Mouse (Mus musculus) heart, embryonic 16.5 days (tissue): Measurements from ENCODE around the gene Ifna13. TPM values are rescaled to one million over a fixed set of nuclear protein-coding genes. Genes with fewer than 3 reads are reported as not detected.

Source experiments
- ATAC-seq: fragments of 200-750 bp; cut with Nextera tagmentation; replicated peaks from 2 replicates; pipeline ENCODE4 v1.8.0; 2017; ENCODE audit warnings: moderate number of reproducible peaks; ENCODE audit not compliant: insufficient read depth, low FRiP score; ENCODE audit errors: extremely low read depth
- H3K27ac ChIP-seq: fragments of 300-500 bp; sonication (generic); 2 replicates; pipeline ENCODE4 v1.5.1; 2014; ENCODE audit warnings: mild to moderate bottlenecking, low read length, control low read depth, moderate library complexity
- H3K27me3 ChIP-seq: fragments of 300-500 bp; sonication (generic); 2 replicates; pipeline ENCODE4 v1.6.1; 2014; ENCODE audit warnings: low read length, mixed read lengths; ENCODE audit not compliant: control insufficient read depth, insufficient read depth
- H3K36me3 ChIP-seq: fragments of 300-500 bp; sonication (generic); 2 replicates; pipeline ENCODE4 v1.6.1; 2014; ENCODE audit not compliant: control insufficient read depth, insufficient read depth
- H3K4me1 ChIP-seq: fragments of 300-500 bp; sonication (generic); 2 replicates; pipeline ENCODE4 v1.6.1; 2014; ENCODE audit warnings: low read length, mixed read lengths; ENCODE audit not compliant: control insufficient read depth, insufficient read depth
- H3K4me2 ChIP-seq: fragments of 300-500 bp; sonication (generic); 2 replicates; pipeline ENCODE4 v1.6.1; 2014; ENCODE audit warnings: low read depth, mild to moderate bottlenecking, control low read depth, low read length
- H3K4me3 ChIP-seq: fragments of 300-500 bp; sonication (generic); 2 replicates; pipeline ENCODE4 v1.5.1; 2014; ENCODE audit warnings: mild to moderate bottlenecking, control low read depth, low read length
- H3K9ac ChIP-seq: fragments of 300-500 bp; sonication (generic); 2 replicates; pipeline ENCODE4 v1.6.1; 2014; ENCODE audit warnings: low read length, control low read depth
- H3K9me3 ChIP-seq: fragments of 300-500 bp; sonication (generic); replicated peaks from 2 replicates; pipeline ENCODE4 v1.6.1; 2016; ENCODE audit warnings: low read length; ENCODE audit not compliant: control insufficient read depth
- WGBS: fragments of 180-500 bp; shearing (Covaris S2); extraction: QIAGEN DNeasy Blood & Tissue Kit; methylation state at CpG from one replicate; pipeline ENCODE4 v1.1.7; 2014; 5-methylcytosine and 5-hydroxymethylcytosine counted together
- polyA plus RNA-seq: library from polyadenylated mRNA; unstranded; fragments of >200 nt; fragmentation: Nextera tagmentation; extraction: Ambion mirVana; gene quantifications from 2 replicates; pipeline ENCODE4 v1.2.1, GENCODE M21; 2015

Gene Ifna13
- polyA plus RNA-seq, 1 experiment from 2014 or later: not detected

GRCm38 (mm10) chr4:88653644-88654043 is 9.4 kb upstream of the Ifna13 start:
- WGBS: 79% methylated on average over 3 of the region's 3 CpGs
- Histone ChIP-seq H3K4me3 (no peak overlapping the region), H3K36me3 (no peaks in the 10 kb centered on the region), H3K9ac (no peak overlapping the region), H3K4me1 (no peaks in the 10 kb centered on the region), H3K9me3 (no peaks in the 10 kb centered on the region), H3K27me3 (no peaks in the 10 kb centered on the region), H3K4me2 (no peak overlapping the region), H3K27ac (no peak overlapping the region)
- ATAC-seq: no peak

- H3K27ac ChIP-seq: no peak overlapping the region
- WGBS: 39% methylated on average over 2 of the region's 2 CpGs
- H3K27me3 ChIP-seq: no peaks in the 10 kb centered on the region
- H3K4me1 ChIP-seq: no peaks in the 10 kb centered on the region
- no peak overlapping the region for H3K9ac ChIP-seq
- H3K9me3 ChIP-seq: no peaks in the 10 kb centered on the region
- no peak overlapping the region for H3K4me3 ChIP-seq
- no peaks in the 10 kb centered on the region for H3K36me3 ChIP-seq
- no peak overlapping the region for H3K4me2 ChIP-seq
- ATAC-seq: no peak
Measured at GRCm38 (mm10) chr4:88642526-88642925, 1.7 kb downstream of the Ifna13 start.

- H3K4me3 ChIP-seq: peak overlapping the region; percentile 58
- H3K36me3 ChIP-seq: no peaks in the 10 kb centered on the region
- WGBS: 19% methylated on average over 11 of the region's 11 CpGs
- no peaks in the 10 kb centered on the region for H3K9me3 ChIP-seq
- peak; percentile 89 for ATAC-seq
- no peaks in the 10 kb centered on the region for H3K4me1 ChIP-seq
- H3K4me2 ChIP-seq: peak overlapping the region; percentile 61
- H3K9ac ChIP-seq: peak overlapping the region; percentile 59
- no peak overlapping the region for H3K27ac ChIP-seq
- H3K27me3 ChIP-seq: no peaks in the 10 kb centered on the region
Measured at GRCm38 (mm10) chr4:88641077-88641831, 3.0 kb downstream of the Ifna13 start.

GRCm38 (mm10) chr4:88640704-88641076 is 3.6 kb downstream of the Ifna13 start:
- Histone ChIP-seq H3K9ac (peak overlapping the region; percentile 59), H3K9me3 (no peaks in the 10 kb centered on the region), H3K36me3 (no peaks in the 10 kb centered on the region), H3K4me3 (peak overlapping the region; percentile 58), H3K27ac (no peak overlapping the region), H3K27me3 (no peaks in the 10 kb centered on the region), H3K4me1 (no peaks in the 10 kb centered on the region), H3K4me2 (peak overlapping the region; percentile 61)
- WGBS: 45% methylated on average over 8 of the region's 8 CpGs
- ATAC-seq: no peak

GRCm38 (mm10) chr4:88634311-88634710 is 9.9 kb downstream of the Ifna13 start, which contains the start of gene C87499:
Gene C87499, minus strand, starts transcription at chr4:88634411.
- H3K4me3 ChIP-seq: no peak within 1 kb of the TSS
- H3K4me2 ChIP-seq: no peak within 1 kb of the TSS
- no peak within 1 kb of the TSS for H3K9ac ChIP-seq
- H3K36me3 ChIP-seq: no peaks in the 10 kb centered on the region
- no peaks in the 10 kb centered on the region for H3K9me3 ChIP-seq
- no peaks in the 10 kb centered on the region for H3K4me1 ChIP-seq
- ATAC-seq: no peak
- no peak within 1 kb of the TSS for H3K27ac ChIP-seq
- 86% methylated on average over 4 of the region's 4 CpGs for WGBS
- H3K27me3 ChIP-seq: no peaks in the 10 kb centered on the region

- Histone ChIP-seq H3K9ac (no peak within 1 kb of the TSS), H3K4me3 (no peak within 1 kb of the TSS), H3K27me3 (no peaks in the 10 kb centered on the region), H3K36me3 (no peaks in the 10 kb centered on the region), H3K9me3 (no peaks in the 10 kb centered on the region), H3K4me2 (no peak within 1 kb of the TSS), H3K27ac (no peak within 1 kb of the TSS), H3K4me1 (no peaks in the 10 kb centered on the region)
- no peak for ATAC-seq
Measured at GRCm38 (mm10) chr4:88603276-88603675, 41.0 kb downstream of the Ifna13 start, which contains the start of gene Ifna12. Gene Ifna12, minus strand, starts transcription at chr4:88603376.

Other genes with a start within 250 kb of the Ifna13 start
- gene Hacd4, start 205.5 kb downstream of the Ifna13 start, polyA plus RNA-seq: 7.3 and 7.8 TPM in 2 replicates
- not detected in 2 replicates for gene Ifnb1, start 121.7 kb downstream of the Ifna13 start, polyA plus RNA-seq
- gene Ifna15, start 86.2 kb downstream of the Ifna13 start, polyA plus RNA-seq: not detected in 2 replicates
- not detected in 2 replicates for gene Ifna14, start 72.7 kb downstream of the Ifna13 start, polyA plus RNA-seq
- not detected in 2 replicates for gene Ifna9, start 52.1 kb downstream of the Ifna13 start, polyA plus RNA-seq
- not detected in 2 replicates for gene Ifna12, start 41.1 kb downstream of the Ifna13 start, polyA plus RNA-seq
- gene C87499, start 10.0 kb downstream of the Ifna13 start, polyA plus RNA-seq: not detected in 2 replicates
- not detected in 2 replicates for gene Ifna16, start 32.5 kb upstream of the Ifna13 start, polyA plus RNA-seq
- not detected in 2 replicates for gene Ifna2, start 39.5 kb upstream of the Ifna13 start, polyA plus RNA-seq
- gene Ifnab, start 46.9 kb upstream of the Ifna13 start, polyA plus RNA-seq: not detected in 2 replicates
- gene Gm26566, start 77.3 kb upstream of the Ifna13 start, polyA plus RNA-seq: 0.76 and 1.1 TPM in 2 replicates
- 77.2 and 82.3 TPM in 2 replicates for gene Klhl9, start 78.0 kb upstream of the Ifna13 start, polyA plus RNA-seq
- gene Gm13271, start 110.4 kb upstream of the Ifna13 start, polyA plus RNA-seq: not detected in 2 replicates
- 0.25 TPM in 2 replicates for gene Gm13283, start 115.7 kb upstream of the Ifna13 start, polyA plus RNA-seq
- gene Gm13290, start 129.4 kb upstream of the Ifna13 start, polyA plus RNA-seq: 0.39 and 0.45 TPM in 2 replicates
- not detected in 2 replicates for gene Gm13289, start 132.5 kb upstream of the Ifna13 start, polyA plus RNA-seq
- gene Gm13272, start 135.4 kb upstream of the Ifna13 start, polyA plus RNA-seq: not detected in 2 replicates
- gene Ifnz, start 137.7 kb upstream of the Ifna13 start, polyA plus RNA-seq: 0.50 TPM in 1 of 2 replicates, not detected in the other
- gene Gm13276, start 141.2 kb upstream of the Ifna13 start, polyA plus RNA-seq: not detected in 2 replicates
- not detected in 2 replicates for gene Gm13277, start 144.2 kb upstream of the Ifna13 start, polyA plus RNA-seq
- gene Gm13278, start 147.1 kb upstream of the Ifna13 start, polyA plus RNA-seq: not detected in 2 replicates
- not detected in 2 replicates for gene Gm13275, start 150.0 kb upstream of the Ifna13 start, polyA plus RNA-seq
- not detected in 2 replicates for gene Gm13279, start 152.9 kb upstream of the Ifna13 start, polyA plus RNA-seq
- gene Gm13285, start 155.2 kb upstream of the Ifna13 start, polyA plus RNA-seq: 0.72 and 1.6 TPM in 2 replicates
- gene Gm13287, start 158.8 kb upstream of the Ifna13 start, polyA plus RNA-seq: not detected in 2 replicates
- gene Gm13288, start 161.1 kb upstream of the Ifna13 start, polyA plus RNA-seq: not detected in 2 replicates
- gene Ifna7, start 171.8 kb upstream of the Ifna13 start, polyA plus RNA-seq: not detected in 2 replicates
- gene Ifna11, start 175.5 kb upstream of the Ifna13 start, polyA plus RNA-seq: not detected in 2 replicates
- gene Ifna6, start 183.0 kb upstream of the Ifna13 start, polyA plus RNA-seq: not detected in 2 replicates
- not detected in 2 replicates for gene Ifna5, start 191.1 kb upstream of the Ifna13 start, polyA plus RNA-seq
- gene Ifna4, start 197.4 kb upstream of the Ifna13 start, polyA plus RNA-seq: not detected in 2 replicates
- gene Ifna1, start 205.6 kb upstream of the Ifna13 start, polyA plus RNA-seq: not detected in 2 replicates
- not detected in 2 replicates for gene Ifne, start 235.7 kb upstream of the Ifna13 start, polyA plus RNA-seq